Mouse (Mus musculus): ENCODE results near the gene Mycbp2.
A peak's percentile ranks its signal among the peaks of the same experiment; 100 is the strongest.

Gene Mycbp2

DNA sequence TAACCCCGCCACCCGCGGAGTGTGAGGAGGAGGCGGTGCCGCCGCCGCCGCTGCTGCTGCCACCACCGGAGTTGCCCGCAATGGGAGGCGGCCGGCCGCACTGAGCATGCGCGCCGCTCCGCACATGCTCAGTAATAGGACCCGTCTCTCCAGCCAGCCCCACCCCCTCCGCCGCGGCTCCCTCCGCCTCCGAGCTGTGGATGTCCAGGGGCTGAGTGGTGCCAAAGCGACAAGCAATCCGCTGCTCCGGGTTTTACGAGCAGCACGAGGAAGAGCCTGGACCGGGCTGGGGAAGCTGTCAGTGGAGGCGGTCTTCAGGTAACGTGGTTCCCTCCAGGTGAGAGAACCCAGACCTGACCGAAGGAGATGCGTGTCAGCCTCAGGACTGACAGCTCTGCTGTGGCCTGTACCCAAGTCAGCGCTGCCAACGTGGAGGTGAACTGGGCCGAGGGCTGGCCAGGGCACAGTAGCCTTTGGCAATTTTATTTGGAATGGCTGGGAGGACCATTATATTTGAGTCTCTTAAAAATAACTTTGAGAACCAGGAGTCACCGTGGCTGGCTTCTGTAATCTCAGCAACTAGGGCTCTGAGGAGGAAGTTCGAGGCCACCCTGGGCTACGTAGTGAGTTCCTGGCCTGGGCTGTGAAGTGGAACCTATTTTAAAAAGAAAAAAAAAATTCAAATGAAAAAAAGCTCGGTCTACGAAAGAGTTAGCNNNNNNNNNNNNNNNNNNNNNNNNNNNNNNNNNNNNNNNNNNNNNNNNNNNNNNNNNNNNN lies at the start of gene Mycbp2:
Gene Mycbp2 (minus strand): TSS at position 86 of the 777 bp plus-strand sequence.
- peak; percentile 99 for DNase-seq

DNA sequence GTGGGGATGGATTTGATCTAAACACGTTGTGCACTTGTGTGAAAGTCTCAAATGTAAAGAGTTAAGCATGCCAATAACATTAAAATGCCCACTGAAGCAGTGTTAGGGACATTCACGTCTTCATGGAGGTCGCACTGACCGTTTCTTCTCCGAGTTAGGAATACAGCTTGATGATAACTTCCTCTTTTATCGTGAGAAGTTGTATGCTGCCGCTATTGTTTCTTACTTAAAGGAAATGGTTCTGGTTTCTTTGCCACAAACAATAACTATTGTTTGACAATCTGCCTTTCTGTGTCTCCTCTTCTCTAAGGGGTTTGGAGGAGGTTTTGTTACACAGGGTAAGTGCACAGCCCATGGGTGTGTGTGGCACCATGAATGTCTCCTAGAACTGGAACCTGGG lies 45.8 kb upstream of the Mycbp2 start:
- no peak for DNase-seq

DNA sequence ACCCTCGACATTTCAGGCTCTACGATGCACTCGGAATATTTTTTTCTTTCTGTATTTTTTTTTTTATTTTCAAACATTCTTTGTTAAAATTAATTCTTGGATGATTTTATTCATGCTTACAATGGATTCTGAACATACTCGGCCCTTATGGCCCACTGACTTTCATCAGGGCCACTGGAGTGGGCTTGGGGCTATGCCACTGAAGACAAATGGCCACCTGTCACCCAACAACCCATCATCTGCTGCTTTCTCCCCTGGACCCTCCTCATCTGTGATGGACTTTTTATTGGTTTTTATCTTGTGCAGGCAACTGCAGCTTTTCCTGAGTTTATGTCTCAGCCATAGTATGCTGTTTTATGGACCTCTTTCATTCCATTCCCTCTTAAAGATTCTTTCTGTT lies 40.8 kb upstream of the Mycbp2 start:
- no peak for DNase-seq

DNA sequence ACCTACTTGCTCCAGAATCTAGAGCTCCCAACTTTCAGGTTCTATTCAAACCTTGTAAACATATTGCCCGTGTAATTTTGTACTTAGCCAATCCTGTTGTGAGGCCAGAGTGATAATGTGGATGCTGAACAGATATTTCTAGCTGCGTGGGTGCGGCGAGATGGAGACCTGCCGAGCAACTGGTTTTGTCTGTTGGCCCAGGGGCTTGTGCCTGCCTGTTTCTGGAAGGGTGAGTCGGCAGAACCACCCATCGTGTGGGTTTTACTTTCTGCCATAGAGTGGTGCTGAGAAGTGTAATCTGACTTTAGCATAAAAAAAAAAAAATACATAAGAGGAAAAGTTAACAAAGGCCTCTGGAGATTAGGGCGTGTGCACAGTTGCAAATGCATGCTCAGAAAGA lies 40.3 kb upstream of the Mycbp2 start:
- DNase-seq, result no peak

DNA sequence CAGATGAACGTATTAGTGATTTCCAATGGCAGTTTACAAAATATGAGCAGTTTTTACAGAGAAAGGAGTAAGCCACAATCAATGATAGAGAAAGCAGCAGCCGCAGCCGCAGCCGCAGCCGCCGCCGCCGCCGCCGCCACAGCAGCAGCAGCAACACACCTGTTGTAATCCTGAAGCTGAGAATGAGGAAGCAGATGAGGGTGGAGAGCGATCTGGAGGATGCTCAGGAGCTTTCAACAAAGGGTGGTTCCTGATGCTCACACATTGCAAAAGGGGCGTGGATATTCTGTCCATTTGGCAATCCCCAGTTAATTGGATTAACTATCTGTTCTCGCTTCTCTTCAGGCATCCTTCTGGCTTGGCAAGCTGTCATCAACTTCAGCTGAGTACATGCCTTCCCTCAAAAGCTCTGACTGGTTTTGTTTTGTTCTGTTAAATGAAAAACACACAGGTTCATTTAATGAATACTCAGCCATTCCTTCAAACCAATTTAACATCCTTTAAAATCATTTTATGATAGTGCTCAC lies 38.5 kb upstream of the Mycbp2 start:
- no peak for DNase-seq

DNA sequence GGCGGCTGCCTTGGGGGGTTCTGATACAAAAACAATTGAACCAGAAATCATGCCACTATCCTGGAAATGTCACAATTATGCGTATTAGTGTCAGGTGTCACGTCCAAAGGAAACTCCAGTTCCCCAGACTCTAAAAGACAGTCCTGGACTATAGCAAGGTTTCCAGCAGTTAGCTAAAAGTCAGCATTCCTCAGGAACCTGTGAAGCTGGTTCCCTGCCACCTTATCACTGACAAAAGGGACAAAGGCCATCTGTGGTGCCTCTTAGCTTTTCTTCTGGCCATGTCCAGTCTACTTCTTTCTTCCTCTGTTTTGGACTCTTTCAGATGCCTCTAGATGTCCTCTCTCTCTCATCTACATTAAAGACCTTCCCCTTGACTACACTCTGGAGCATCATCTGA lies 32.1 kb upstream of the Mycbp2 start:
- no peak for DNase-seq

DNA sequence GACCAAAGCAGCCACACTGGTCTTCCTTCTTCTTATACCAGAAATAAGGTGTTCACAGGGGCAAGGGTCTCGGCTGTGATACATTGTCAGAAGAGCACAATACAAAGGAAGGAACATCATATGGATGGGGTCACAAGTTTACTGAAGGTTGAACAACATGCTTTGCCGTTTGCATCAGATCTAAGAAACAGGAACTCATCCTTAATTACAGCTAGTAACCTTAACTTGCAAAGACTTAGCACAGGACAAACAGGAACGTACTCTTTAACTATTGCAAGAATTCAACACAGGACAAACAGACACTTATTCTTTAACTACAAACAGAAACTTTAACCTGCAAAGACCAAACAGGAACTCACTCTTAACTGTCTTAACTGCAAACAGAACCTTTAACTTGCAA lies 30.2 kb upstream of the Mycbp2 start:
- no peak for DNase-seq

DNA sequence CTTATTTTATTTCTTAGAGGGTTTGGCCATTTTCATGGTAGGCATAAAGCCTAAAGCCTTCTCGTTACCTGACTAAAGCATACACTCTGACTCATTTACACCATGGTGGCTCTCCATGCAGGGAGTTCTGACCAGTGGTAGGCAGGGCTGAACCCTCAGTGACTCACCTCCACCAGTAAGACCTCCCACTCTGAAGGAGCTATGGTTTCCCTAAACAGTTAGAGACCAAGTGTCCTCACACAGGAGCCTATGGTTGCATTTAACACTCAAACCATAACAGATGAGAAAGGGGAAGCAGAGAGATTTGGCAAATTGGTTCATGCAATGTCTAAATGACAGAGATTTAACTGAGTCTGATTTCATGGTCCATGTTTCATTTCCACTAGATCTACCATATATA lies 28.9 kb upstream of the Mycbp2 start:
- no peak for DNase-seq

DNA sequence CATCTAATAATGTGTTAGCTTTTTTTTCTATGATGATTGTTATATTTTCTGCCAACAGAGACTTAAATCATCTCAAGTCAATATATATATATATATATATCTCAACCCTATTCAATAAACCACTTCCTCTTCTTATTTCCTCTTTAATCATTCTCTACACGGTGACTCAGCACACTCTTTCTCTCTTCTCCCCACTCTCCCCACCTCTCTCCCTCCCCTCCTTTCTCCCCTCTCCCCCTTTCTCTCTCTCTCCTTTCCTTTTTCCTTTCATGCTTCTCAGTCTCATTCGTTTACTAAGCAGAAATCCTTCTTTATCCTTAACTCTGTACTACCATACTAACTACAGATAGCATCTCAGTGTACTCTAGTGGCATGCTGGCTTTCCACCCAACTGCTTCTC lies 16.6 kb upstream of the Mycbp2 start:
- DNase-seq, result no peak

DNA sequence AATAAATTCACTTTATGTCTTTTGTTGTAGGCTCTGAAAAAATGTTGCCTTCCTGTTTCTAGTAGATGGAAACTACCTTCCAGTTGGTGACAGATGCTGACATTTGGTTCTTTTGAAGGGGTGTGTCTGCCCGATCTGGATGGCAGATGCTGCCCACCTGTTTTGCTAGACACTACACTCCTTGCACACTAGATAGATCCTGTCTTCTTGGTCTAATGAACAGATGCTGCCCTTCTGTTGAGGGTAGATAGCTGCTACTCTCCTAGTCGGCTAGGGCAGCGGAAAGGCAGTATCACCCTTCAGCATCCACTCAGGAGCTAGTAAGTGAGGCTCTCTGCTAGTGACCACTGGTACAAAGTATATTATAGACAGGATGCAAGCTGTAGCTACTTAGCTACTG lies 9.5 kb upstream of the Mycbp2 start:
- no peak for DNase-seq

DNA sequence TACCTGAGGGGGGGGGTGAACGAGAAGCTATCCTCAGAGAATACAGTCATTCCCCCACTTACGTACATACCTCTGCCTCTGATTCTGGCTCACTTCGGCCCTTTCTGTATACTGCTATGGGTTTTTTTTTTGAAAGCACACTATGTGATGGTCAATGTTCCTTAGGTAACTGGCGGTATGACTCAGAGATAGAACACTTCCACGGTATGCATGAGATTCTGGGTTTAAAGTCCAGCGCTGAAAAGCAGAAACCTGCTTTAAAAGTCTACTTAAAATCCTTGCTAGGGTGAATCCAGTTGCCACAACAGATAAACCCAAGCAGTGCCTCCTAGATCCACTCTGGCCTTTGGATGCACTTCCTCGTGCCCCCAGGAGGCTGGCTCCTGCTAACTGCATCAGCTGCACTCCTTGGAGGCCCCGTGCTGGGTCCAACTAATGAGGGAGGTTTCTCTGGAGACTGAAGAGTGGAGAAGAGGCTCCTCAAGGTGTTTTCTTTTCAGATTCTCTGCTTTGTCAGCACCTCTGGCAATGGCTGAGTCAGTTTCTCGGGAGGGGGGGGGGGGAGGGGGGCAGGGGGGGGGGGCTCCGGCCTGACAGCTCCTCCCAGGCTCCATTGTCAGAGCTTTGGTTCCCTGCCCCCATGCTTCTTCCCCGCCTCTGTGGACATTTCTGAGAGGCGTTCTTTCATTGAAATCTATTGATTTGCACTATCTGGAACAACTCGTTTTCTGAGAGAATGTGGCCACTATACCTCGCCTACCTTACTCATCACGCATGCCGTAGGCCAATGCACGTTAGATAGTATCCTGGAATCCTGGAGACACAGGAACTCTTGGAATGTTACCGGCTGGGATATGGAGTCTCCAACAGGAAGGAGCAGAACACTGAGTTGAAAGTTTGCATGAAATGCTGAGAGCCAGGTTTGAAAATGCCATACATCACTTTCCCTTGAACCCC lies 8.1 kb upstream of the Mycbp2 start:
- no peak for DNase-seq

DNA sequence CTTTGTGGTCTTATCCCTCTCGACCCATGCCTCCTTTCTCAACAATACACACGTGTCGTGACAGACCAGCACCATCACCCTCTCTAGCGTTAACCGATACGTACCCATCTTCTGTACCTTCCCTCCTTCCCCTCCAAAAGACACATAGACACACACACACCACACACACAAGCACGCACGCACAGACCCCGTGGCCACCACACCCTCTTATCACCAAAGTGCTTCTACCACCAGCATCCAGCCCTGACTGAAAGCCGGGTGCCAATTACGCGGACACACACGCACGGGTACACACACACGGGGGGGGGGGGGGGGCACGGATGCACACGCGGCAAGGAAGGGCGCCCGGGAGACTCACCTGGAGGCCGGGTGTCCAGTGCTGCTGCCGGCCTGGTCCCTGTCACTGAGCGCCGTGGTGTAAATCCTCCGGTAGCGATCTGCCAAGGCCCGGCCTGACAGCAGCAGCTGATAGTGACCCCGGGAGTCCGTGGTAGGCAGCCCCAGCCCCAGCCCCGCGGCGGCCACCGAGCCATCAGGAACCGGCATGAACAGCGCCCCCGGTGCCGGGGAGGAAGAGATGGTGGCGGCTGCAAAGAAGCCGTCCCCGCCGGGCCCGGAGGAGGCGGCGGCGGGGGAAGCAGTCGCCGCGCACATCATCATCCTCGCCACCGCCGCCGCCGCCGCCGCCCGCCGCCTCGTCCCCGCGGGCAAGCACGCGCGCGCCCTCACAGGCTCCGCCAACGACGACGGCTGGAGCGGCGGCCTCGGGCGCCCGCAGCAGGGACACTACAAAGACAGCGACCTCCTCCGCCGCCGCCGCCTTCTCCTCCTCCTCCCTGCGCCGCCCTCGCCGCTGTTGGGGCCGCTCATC lies 521 bp downstream of the Mycbp2 start:
- DNase-seq, result peak; percentile 15

DNA sequence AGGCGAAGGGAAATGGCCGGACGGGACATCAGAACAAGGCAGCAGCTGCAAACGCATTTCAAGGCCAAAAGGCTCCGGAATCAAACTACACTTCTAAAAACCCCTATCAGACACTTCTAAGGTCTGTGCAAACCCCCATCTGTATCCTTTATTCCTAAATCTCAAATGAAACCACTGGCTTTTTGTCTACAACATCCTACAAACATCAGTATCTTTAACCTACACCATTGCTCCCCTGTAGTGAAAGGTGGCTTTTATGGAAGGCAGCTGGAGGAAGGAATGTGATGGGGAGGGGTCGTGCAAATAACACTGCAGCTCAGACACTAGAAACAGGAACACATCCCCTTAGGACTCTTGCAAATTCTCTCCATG lies 1.1 kb downstream of the Mycbp2 start:
- no peak for DNase-seq

DNA sequence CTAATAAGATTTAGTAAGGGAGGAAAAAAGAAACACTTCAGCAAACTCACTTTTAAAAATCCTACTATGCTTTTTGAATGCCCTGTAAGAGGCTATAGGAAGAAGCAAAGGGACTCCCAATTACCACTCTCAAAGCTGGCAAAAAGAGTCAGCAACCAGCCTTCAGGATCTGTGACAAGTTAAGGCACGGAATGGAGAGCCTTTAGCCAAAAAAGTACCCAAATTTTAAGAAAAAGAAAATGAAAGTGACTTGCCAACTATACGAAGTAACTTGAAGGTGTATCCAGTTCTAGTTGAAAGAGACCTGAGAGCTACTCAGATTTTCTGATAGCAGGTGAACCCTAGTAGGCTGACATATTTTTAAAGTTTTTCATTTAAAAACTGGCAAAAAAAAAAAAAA lies 1.6 kb downstream of the Mycbp2 start:
- DNase-seq, result no peak

DNA sequence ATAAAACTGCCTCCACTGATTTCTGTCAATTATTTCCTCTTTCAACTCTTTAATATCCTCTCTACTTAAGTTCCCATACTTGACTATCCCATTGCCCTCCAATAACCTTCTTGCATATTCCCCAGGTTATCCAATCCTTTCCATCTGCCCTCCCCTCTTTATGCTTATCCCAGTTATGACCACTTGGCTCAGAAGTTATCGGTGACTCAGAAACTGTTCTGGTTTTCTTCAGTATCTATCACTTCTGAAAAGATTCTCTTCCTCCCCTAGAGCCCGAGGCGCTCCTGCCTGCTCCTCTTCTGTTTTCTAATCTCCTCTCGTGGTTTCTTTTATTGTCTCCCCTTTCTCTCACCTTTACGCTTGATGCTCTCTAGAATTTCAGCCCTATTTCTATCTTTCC lies 2.8 kb downstream of the Mycbp2 start:
- DNase-seq, result no peak

DNA sequence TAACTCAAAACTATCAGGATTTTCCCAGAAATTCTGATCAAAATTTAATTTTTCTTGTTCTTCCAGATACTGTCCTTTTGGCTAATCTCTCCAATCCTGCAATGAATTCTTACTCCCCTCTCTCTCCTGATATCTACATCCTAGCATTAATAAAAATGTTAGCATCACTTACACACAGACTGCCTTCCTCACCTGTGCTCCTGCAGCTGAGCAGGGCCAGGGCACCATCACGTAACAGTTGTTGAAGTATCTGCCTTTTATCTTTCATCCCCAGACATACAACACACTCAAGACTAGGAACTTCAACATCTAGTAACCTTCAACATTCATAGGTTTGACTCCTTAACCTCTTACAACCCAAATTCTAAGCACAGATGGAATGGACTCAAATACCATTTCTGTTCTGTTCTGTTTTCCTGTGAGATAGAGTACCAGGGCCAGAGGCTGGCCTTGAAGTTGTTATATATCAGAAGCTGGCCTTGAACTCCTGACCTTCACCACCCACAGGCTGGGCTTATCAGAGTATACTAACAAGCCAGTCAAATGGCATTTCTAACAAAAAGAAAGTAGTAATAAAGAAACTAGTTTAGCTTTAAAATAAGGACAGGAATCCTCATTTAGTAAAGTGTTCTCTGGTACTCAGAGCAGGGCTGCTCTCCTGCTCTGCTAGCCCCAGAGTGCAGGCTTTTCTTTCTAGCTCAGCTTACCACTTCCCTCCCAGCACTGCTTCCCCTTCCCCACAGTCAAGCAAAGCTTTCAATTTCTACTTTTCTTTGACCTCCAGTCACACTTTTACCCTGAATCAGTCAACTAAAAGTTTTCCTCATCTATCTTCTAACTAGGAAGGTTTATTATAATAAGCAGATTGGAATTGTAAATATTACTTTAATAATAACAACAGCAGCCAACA lies 5.0 kb downstream of the Mycbp2 start:
- DNase-seq, result no peak

DNA sequence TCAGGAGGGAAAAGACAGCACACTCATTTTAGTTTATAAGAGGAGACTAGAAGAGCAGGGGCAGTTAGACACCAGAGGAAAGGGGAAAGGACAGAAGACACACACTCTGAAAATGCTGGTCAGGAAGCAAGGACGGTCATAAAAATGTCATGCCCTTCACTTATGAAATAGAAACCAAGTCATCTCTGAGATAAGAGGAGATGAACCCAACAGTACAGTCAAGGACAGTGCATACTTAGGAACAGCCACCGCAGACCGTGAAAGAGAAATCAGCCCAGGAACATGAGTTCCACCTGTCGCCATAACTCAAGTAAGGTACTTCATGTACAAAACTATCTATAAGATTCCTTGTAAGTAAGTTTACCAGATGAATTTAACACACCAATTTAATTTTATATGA lies 33.7 kb downstream of the Mycbp2 start:
- DNase-seq, result no peak

DNA sequence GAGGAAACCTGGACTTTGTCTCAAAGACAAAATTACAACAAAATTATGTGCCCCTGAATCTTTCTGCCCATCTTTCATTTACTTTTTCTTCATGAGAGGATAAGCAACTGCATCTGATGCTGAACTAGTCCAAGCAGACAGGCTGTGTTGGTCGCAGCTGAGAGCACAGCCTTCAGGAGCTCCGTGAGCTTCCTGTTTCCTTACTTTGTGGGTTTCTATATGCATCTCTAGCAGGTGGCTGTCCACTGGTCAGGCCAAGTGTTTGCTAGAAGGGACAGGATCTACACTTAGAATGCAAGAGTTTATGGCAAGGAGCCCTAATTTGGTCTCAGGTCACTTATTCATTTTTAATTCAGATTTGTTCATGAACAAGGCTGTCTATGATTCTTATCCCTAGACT lies 50.4 kb downstream of the Mycbp2 start:
- DNase-seq, result no peak

DNA sequence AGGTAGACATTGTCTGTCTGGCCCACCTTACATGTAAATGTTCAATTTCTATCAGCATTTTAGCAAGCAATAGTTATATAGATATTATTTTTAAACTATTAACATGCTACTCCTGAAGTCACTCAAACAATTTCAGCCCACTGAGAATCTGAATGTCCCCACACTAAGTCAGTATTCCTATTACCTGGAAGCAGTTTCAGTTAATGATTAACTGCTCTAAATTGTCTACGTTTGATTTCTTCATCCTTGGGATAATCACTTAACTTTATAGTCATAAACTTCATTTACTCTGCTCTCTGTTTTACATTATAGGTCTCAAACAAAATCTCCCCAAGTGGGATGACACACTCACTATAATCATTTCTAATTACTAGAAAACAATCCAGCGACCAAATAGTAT lies 60.0 kb downstream of the Mycbp2 start:
- no peak for DNase-seq

DNA sequence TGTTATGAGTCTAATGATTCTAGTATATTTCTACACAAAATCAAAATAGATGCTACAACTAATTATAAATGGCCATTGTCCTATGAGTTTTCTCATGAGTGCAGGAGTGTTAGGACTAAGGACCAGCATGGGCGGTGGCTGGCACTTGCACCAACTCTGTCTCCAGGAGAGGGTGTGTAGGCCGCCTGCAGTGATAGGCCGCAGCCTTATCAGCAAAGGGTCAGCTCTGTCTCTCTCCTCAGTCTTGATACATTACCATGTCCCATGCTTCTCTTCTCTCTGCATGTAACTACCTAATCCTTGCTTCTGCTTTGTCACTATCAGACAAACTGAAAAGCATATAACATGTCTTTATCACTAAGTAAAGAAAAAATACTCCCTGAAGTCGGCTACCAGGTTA lies 69.9 kb downstream of the Mycbp2 start:
- no peak for DNase-seq

DNA sequence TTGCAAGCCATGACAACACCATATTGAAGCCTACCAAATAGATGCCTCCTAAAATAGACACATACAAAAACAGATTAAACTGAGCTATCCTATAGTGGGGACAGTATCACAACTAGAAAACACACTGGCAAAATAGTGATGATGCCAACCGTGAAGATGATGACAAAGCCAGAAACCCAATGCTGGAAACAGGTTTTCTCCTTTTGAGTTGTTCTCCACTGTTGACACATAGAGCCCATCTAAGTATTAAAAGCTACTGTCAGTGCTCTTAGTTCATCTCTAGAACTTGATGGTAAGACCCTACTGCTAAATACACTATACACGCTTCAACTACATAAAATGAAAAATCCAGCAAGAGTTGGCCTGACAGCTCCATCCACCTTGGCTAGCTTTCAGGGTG lies 86.2 kb downstream of the Mycbp2 start:
- no peak for DNase-seq

DNA sequence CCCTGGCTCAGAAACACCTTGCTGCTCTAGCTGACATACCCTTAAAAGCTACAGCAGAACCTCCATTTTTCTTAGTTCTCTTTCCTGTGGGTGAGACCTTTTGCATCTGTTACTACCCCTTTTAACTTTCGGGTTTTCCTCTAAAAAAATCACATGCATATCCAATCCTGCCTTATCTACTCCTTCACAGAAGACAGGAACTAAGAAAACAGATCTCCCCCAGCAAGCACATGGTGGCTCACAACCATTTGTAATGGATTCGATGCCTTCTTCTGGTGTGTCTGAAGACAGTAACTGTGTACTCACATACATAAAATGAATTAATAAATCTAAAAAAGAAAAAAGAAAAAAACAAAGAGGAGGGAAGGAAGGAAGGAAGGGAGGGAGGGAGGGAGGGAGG lies 87.9 kb downstream of the Mycbp2 start:
- DNase-seq, result no peak
